Mouse (Mus musculus): ENCODE measurements around the gene Agap1.

Gene Agap1

GRCm38 (mm10) chr1:89622801-89623200 lies 168.2 kb downstream of the Agap1 start:
- peak in 1 of 2 experiments; percentile 59 for DNase-seq

- no peak for DNase-seq
These were observed 170.7 kb downstream of the Agap1 start for GRCm38 (mm10) chr1:89625312-89625711.

- DNase-seq: no peak
These were observed 171.4 kb downstream of the Agap1 start for GRCm38 (mm10) chr1:89625967-89626366.

- no peak for DNase-seq
These were observed 172.3 kb downstream of the Agap1 start for GRCm38 (mm10) chr1:89626940-89627339.

GRCm38 (mm10) chr1:89627650-89628049 lies 173.0 kb downstream of the Agap1 start:
- DNase-seq: peak; percentile 73 to 82

GRCm38 (mm10) chr1:89630836-89631235 lies 176.2 kb downstream of the Agap1 start:
- DNase-seq: no peak

GRCm38 (mm10) chr1:89631747-89632146 lies 177.1 kb downstream of the Agap1 start:
- DNase-seq: peak; percentile 44 to 77

- peak in 1 of 2 experiments; percentile 48 for DNase-seq
These were observed 179.4 kb downstream of the Agap1 start for GRCm38 (mm10) chr1:89634055-89634454.

GRCm38 (mm10) chr1:89635131-89635530 lies 180.5 kb downstream of the Agap1 start:
- DNase-seq: no peak

GRCm38 (mm10) chr1:89637670-89638069 lies 183.1 kb downstream of the Agap1 start:
- no peak for DNase-seq

GRCm38 (mm10) chr1:89643445-89644100 lies 189.0 kb downstream of the Agap1 start:
- DNase-seq: peak; percentile 73 to 74

GRCm38 (mm10) chr1:89644120-89644519 lies 189.5 kb downstream of the Agap1 start:
- no peak for DNase-seq

- peak; percentile 78 to 80 for DNase-seq
These were observed 191.9 kb downstream of the Agap1 start for GRCm38 (mm10) chr1:89646326-89647018.

GRCm38 (mm10) chr1:89647505-89647904 lies 192.9 kb downstream of the Agap1 start:
- DNase-seq: no peak

GRCm38 (mm10) chr1:89650557-89650956 lies 196.0 kb downstream of the Agap1 start:
- DNase-seq: no peak

GRCm38 (mm10) chr1:89656167-89656566 lies 201.6 kb downstream of the Agap1 start:
- no peak for DNase-seq

GRCm38 (mm10) chr1:89656643-89657321 lies 202.2 kb downstream of the Agap1 start:
- peak in 1 of 2 experiments; percentile 42 for DNase-seq

GRCm38 (mm10) chr1:89660804-89661203 lies 206.2 kb downstream of the Agap1 start:
- no peak for DNase-seq

- DNase-seq: no peak
These were observed 211.5 kb downstream of the Agap1 start for GRCm38 (mm10) chr1:89666154-89666553.

- peak; percentile 33 to 43 for DNase-seq
These were observed 212.8 kb downstream of the Agap1 start for GRCm38 (mm10) chr1:89667387-89667786.

- DNase-seq: peak; percentile 71 to 84
These were observed 214.0 kb downstream of the Agap1 start for GRCm38 (mm10) chr1:89668635-89669034.

- DNase-seq: no peak
These were observed 216.6 kb downstream of the Agap1 start for GRCm38 (mm10) chr1:89671110-89671787.

- no peak for DNase-seq
These were observed 218.5 kb downstream of the Agap1 start for GRCm38 (mm10) chr1:89673071-89673470.
